Mouse (Mus musculus): ENCODE results near the gene Asz1. TPM values are rescaled to one million over a fixed set of nuclear protein-coding genes. Genes with fewer than 3 reads are reported as not detected.

The Asz1 gene
- total RNA-seq (2012; rRNA removed) (not detected in 2 replicates), polyA plus RNA-seq (2012; ENCODE audit: insufficient read depth in 1 of 2, insufficient read length in 2 of 2, low read depth in 1 of 2, low replicate concordance in 2 of 2, missing spikeins in 1 of 2) (not detected)

GRCm38 (mm10) chr6:18108934-18109333, at the start of gene Asz1:
Gene Asz1, minus strand, starts transcription at chr6:18109061.
- Histone ChIP-seq H3K9ac (ENCODE audit: control insufficient read depth, low read depth, low read length, poor library complexity, severe bottlenecking) (no peak within 1 kb of the TSS), H3K27ac (ENCODE audit: control insufficient read depth, low read depth, low read length) (no peak within 1 kb of the TSS), H3K4me3 (ENCODE audit: control insufficient read depth in 1 of 2, insufficient read depth in 1 of 2, low read depth in 2 of 2, low read length in 2 of 2) (no peak within 1 kb of the TSS), H3K36me3 (ENCODE audit: control insufficient read depth in 1 of 2, insufficient read depth in 2 of 2, low read length in 2 of 2) (no peaks in the 10 kb centered on the region), H3K27me3 (ENCODE audit: control insufficient read depth in 1 of 2, insufficient read depth in 2 of 2, low read length in 2 of 2) (peaks cover 0 to 2% of the 10 kb centered on the region in 2 experiments; a peak in 1 of 4 replicates), H3K79me2 (ENCODE audit: control insufficient read depth, insufficient read depth, low read length, poor library complexity) (no peaks in the 10 kb centered on the region), H3K9me3 (replicated peaks; ENCODE audit: insufficient read depth, low read length) (no peaks in the 10 kb centered on the region), H3K4me1 (ENCODE audit: control insufficient read depth in 1 of 2, insufficient read depth in 2 of 2, low read length in 2 of 2) (no peaks in the 10 kb centered on the region)
- DNase-seq (ENCODE audit: low read depth, low spot score), result no peak
- TF ChIP-seq POLR2A (IDR thresholded peaks at IDR 0.05; ENCODE audit: control insufficient read depth in 1 of 2, insufficient read depth in 1 of 2, low read depth in 1 of 2, low read length in 2 of 2, poor library complexity in 1 of 2) (no peak), EP300 (IDR thresholded peaks at IDR 0.05; ENCODE audit: low read depth in 1 of 2, low read length in 2 of 2) (no peak), MEF2A (IDR thresholded peaks at IDR 0.05; ENCODE audit: extremely low read depth, insufficient replicate concordance, low read depth, low read length, poor library complexity, severe bottlenecking) (no peak), NRF1 (IDR thresholded peaks at IDR 0.05; ENCODE audit: insufficient read depth, low read depth, low read length, poor library complexity, severe bottlenecking) (no peak), USF1 (IDR thresholded peaks at IDR 0.05; ENCODE audit: low read depth, low read length) (no peak), HCFC1 (IDR thresholded peaks at IDR 0.05; ENCODE audit: low read depth, low read length) (no peak)

GRCm38 (mm10) chr6:18153031-18153430, 44.2 kb upstream of the Asz1 start:
- H3K4me3 ChIP-seq (ENCODE audit: control insufficient read depth in 1 of 2, insufficient read depth in 1 of 2, low read depth in 2 of 2, low read length in 2 of 2), result no peak overlapping the region
- no peaks in the 10 kb centered on the region for H3K9me3 ChIP-seq (replicated peaks; ENCODE audit: insufficient read depth, low read length)
- no peak for DNase-seq (ENCODE audit: low read depth, low spot score)
- no peak overlapping the region for H3K27ac ChIP-seq (ENCODE audit: control insufficient read depth, low read depth, low read length)
- H3K36me3 ChIP-seq (ENCODE audit: control insufficient read depth in 1 of 2, insufficient read depth in 2 of 2, low read length in 2 of 2), result no peaks in the 10 kb centered on the region
- H3K79me2 ChIP-seq (ENCODE audit: control insufficient read depth, insufficient read depth, low read length, poor library complexity), result no peaks in the 10 kb centered on the region
- H3K4me1 ChIP-seq (ENCODE audit: control insufficient read depth in 1 of 2, insufficient read depth in 2 of 2, low read length in 2 of 2), result no peaks in the 10 kb centered on the region
- TF ChIP-seq MEF2A (IDR thresholded peaks at IDR 0.05; ENCODE audit: extremely low read depth, insufficient replicate concordance, low read depth, low read length, poor library complexity, severe bottlenecking) (no peak), POLR2AphosphoS5 (IDR thresholded peaks at IDR 0.05; ENCODE audit: borderline replicate concordance, low read depth, low read length) (no peak), SMC3 (IDR thresholded peaks at IDR 0.05; ENCODE audit: low read depth, low read length) (no peak), SIN3A (IDR thresholded peaks at IDR 0.05; ENCODE audit: low read length) (no peak), EP300 (IDR thresholded peaks at IDR 0.05; ENCODE audit: low read depth in 1 of 2, low read length in 2 of 2) (no peak), KAT2A (conservative IDR thresholded peaks at IDR 0.05; ENCODE audit: low read depth, low read length) (no peak), UBTF (IDR thresholded peaks at IDR 0.05; ENCODE audit: borderline replicate concordance, insufficient read depth, low read depth, low read length) (no peak), MAFK (IDR thresholded peaks at IDR 0.05; ENCODE audit: borderline replicate concordance, low read depth, low read length) (no peak), RCOR1 (IDR thresholded peaks at IDR 0.05; ENCODE audit: low read depth, low read length) (no peak), MAX (IDR thresholded peaks at IDR 0.05; ENCODE audit: low read length) (no peak), CHD1 (IDR thresholded peaks at IDR 0.05; ENCODE audit: low read depth, low read length) (no peak), NRF1 (IDR thresholded peaks at IDR 0.05; ENCODE audit: insufficient read depth, low read depth, low read length, poor library complexity, severe bottlenecking) (no peak), CTCF (IDR thresholded peaks at IDR 0.05 in 2 of 3, conservative IDR thresholded peaks at IDR 0.05 in 1 of 3; ENCODE audit: control insufficient read depth in 1 of 3, insufficient read depth in 1 of 3, low read depth in 2 of 3, low read length in 3 of 3, poor library complexity in 1 of 3, severe bottlenecking in 1 of 3) (no peak), RAD21 (IDR thresholded peaks at IDR 0.05; ENCODE audit: low read depth, low read length) (no peak), GATA1 (IDR thresholded peaks at IDR 0.05; ENCODE audit: low read depth, low read length) (no peak)
- no peak overlapping the region for H3K9ac ChIP-seq (ENCODE audit: control insufficient read depth, low read depth, low read length, poor library complexity, severe bottlenecking)
- no peaks in the 10 kb centered on the region; a peak in 1 of 4 replicates for H3K27me3 ChIP-seq (ENCODE audit: control insufficient read depth in 1 of 2, insufficient read depth in 2 of 2, low read length in 2 of 2)

Measured in MEL (cell line).